Mouse (Mus musculus) thymus, adult 2 months (tissue): ENCODE data around the gene Nde1.

Source experiments
- CTCF ChIP-seq: fragments of 200-500 bp; IDR thresholded peaks from 2 replicates; pipeline ENCODE4 v1.5.1; 2012; ENCODE audit warnings: mild to moderate bottlenecking, control low read depth, low read length, moderate library complexity, borderline replicate concordance; ENCODE audit not compliant: control insufficient read depth, poor library complexity, insufficient read depth; ENCODE audit errors: extremely low read depth
- POLR2A ChIP-seq: fragments of 200-500 bp; IDR thresholded peaks from 2 replicates; pipeline ENCODE4 v1.6.1; 2012; ENCODE audit warnings: mild to moderate bottlenecking, low read length, control low read depth, moderate library complexity; ENCODE audit not compliant: control insufficient read depth, poor library complexity, insufficient read depth; ENCODE audit errors: extremely low read depth

DNA sequence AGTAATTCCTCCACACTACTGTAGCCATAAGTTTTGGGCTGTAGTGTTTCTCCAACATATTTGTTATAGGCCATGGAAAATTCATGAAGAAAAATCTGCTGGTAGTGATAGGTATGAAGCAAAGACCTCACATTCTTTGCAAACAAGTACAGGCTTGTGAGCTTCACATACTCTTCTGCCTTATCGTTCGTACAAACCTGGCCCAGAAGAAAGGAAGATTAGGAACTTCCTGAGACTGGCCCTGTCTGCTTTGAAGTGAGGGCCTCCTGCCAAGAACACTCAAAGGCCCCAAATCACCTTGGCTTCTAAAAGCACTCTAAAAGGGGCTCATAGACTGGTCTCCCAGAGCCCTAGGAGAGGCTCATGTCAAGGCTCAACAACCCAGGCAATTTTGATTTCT, 45.8 kb upstream of the Nde1 start:
- no peak for TF ChIP-seq POLR2A
- TF ChIP-seq CTCF = no peak
